1 mouse cellular context compared by ENCODE assay signal in genomic region chr7:16273766-16274140, GRCm38 (mm10).
TF ChIP-seq lines count a peak whose summit lies in the region.

No protein-coding gene starts in this region.

TF ChIP-seq in MEL, 35 proteins besides CTCF, POLR2A, EP300 and RAD21 (continued from another document):
- TF ChIP-seq USF2 (IDR thresholded peaks at IDR 0.05; ENCODE audit: borderline replicate concordance in 1 of 2, insufficient read depth in 1 of 2, low read depth in 1 of 2, low read length in 2 of 2) (no peak), POLR2AphosphoS5 (IDR thresholded peaks at IDR 0.05; ENCODE audit: borderline replicate concordance, low read depth, low read length) (0 out of 2 replicates have a peak, but pooled peaks have one; percentile 81), HCFC1 (IDR thresholded peaks at IDR 0.05; ENCODE audit: low read depth, low read length) (peak; percentile 64), MYC (IDR thresholded peaks at IDR 0.05; ENCODE audit: low read depth, low read length) (0 out of 2 replicates have a peak, but pooled peaks have one; percentile 46), GABPA (IDR thresholded peaks at IDR 0.05; ENCODE audit: low read depth, low read length) (no peak), SIN3A (IDR thresholded peaks at IDR 0.05; ENCODE audit: low read length) (peak; percentile 58; the same call in 1 of the 2 replicates), SMC3 (IDR thresholded peaks at IDR 0.05; ENCODE audit: low read depth, low read length) (no peak), BHLHE40 (IDR thresholded peaks at IDR 0.05; ENCODE audit: borderline replicate concordance, low read depth, low read length) (no peak), JUND (IDR thresholded peaks at IDR 0.05; ENCODE audit: low read depth, low read length) (no peak), KAT2A (conservative IDR thresholded peaks at IDR 0.05; ENCODE audit: low read depth, low read length) (no peak), CHD2 (IDR thresholded peaks at IDR 0.05; ENCODE audit: low read length) (no peak), NRF1 (IDR thresholded peaks at IDR 0.05; ENCODE audit: insufficient read depth, low read depth, low read length, poor library complexity, severe bottlenecking) (no peak), E2F4 (IDR thresholded peaks at IDR 0.05; ENCODE audit: borderline replicate concordance, low read depth, low read length) (peak; percentile 92), ZC3H11A (IDR thresholded peaks at IDR 0.05; ENCODE audit: low read depth, low read length) (no peak), UBTF (IDR thresholded peaks at IDR 0.05; ENCODE audit: borderline replicate concordance, insufficient read depth, low read depth, low read length) (no peak), ZNF384 (IDR thresholded peaks at IDR 0.05; ENCODE audit: low read depth, low read length) (no peak), NELFE (IDR thresholded peaks at IDR 0.05; ENCODE audit: low read depth, low read length) (peak; percentile 82), MEF2A (IDR thresholded peaks at IDR 0.05; ENCODE audit: extremely low read depth, insufficient replicate concordance, low read depth, low read length, poor library complexity, severe bottlenecking) (no peak)
